Mouse (Mus musculus) gastrocnemius, postnatal 10 days (tissue): ENCODE data around the gene Pcolce. TPM values are rescaled to one million over a fixed set of nuclear protein-coding genes. Genes with fewer than 3 reads are reported as not detected.
A peak's percentile ranks its signal among the peaks of the same experiment; 100 is the strongest.
"Not testable (repeated sequence)": the region's sequence is repeated elsewhere in the genome, so short reads cannot be mapped to it uniquely, and the experiment has no call there.

ENCODE experiments used
- DNase-seq: peaks from one replicate; pipeline ENCODE4 v3.0.0; 2021; ENCODE audit warnings: mixed read lengths
- total RNA-seq, 2 experiments: library from RNA; stranded (reverse); gene quantifications; 2 replicates each; pipeline ENCODE4 v1.2.3; 2021

Pcolce gene
- total RNA-seq, 2 experiments from 2014 or later = 292 to 390 TPM

- DNase-seq = no peak
These were observed 16.4 kb upstream of the Pcolce start for GRCm38 (mm10) chr5:137629906-137630545.

DNA sequence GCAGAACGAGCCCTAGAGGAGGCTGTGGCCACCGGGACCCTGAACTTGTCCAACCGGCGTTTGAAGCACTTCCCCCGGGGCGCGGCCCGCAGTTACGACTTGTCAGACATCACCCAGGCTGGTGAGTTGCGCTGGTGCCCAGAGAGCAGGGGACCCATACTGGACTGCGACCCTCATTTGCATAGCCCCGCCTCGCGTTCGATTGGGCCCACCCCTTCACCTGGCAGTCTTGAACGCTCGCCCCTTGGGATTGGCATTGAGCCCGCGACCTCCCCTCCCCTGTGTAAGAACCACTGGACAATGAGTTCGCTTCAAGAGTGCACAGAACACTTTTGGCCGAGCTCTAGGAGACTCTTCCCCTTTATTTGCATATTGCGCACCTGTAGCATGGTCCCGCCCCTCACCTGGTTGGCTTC is 15.7 kb upstream of the Pcolce start:
- DNase-seq = no peak

- DNase-seq = peak; percentile 94
These were observed 15.1 kb upstream of the Pcolce start, which contains the start of the genes Fbxo24, Lrch4 and Gm20605 for GRCm38 (mm10) chr5:137628498-137629305. TSS of gene Fbxo24 (minus strand) at chr5:137629002. TSS of gene Lrch4 (plus strand) at chr5:137629121. TSS of gene Gm20605 (plus strand) at chr5:137629175.

GRCm38 (mm10) chr5:137627991-137628390 is 14.4 kb upstream of the Pcolce start:
- no peak for DNase-seq

DNA sequence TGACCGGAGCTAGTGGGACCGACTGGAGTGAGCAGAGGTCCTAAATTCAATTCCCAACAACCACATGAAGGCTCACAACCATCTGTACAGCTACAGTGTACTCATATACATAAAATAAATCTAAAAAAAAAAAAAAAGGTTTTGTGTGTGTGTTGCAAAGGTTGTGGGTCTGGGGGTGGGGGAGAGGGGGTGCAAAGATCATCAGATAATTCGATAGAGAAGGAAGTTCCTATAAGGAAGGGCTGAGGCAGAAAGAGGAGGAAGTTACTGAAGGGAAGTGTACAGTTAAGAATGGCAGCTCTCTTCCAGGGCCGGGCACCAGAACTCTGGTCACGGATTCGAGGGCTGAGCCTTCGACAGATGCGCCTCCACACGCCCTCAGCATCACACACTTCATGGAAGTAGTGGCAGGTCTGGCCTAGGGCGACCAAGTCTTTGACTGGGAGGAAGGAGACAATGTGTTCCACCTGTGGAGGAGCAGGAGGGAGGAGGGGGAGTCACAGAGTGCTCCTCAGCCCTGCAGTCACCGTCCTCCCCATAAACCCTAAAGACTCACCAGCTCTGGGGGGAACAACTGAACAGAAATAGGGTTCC is 10.4 kb upstream of the Pcolce start:
- DNase-seq = no peak

GRCm38 (mm10) chr5:137615347-137615746 is 1.8 kb upstream of the Pcolce start:
- no peak for DNase-seq

GRCm38 (mm10) chr5:137614921-137615320 is 1.3 kb upstream of the Pcolce start:
- DNase-seq = not testable (repeated sequence)

- DNase-seq = no peak
These were observed 508 bp downstream of the Pcolce start for GRCm38 (mm10) chr5:137613076-137613475.

GRCm38 (mm10) chr5:137611245-137611602 is 2.4 kb downstream of the Pcolce start:
- DNase-seq = peak; percentile 76

DNA sequence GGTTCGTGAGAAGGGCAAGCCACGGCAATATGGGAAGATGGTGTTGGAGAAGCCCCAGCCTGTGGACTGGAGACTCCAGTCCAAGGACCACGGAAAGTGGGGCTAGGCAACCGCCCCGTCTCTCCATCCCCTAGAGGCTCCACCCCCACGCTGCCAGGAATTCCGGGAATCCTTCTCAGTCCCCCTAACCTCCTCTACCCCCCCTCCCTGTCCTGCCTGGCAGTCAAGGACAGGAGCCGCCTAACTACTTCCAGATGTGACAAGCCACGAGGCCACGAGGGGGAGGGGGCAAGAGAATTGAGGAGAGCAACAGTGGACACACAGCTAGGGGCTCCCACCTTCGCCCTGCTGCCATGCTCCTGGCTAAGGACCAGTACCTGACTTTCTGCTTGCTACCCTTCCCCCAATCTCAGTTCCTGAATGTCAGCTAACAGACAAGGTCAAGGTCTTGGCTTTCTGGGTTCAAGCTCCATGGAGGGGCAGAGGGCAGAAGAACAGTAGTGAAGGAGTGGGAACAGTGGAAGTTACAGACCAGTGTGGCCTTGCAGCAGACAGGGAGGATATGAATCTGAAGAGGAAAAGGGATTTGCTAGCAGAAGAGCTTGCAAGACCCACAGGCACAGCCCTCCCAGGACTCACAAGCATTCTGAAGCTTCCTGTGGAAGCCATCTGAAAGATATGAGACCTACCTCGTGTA is 2.9 kb downstream of the Pcolce start:
- DNase-seq = peak; percentile 76

- DNase-seq = no peak
These were observed 3.5 kb downstream of the Pcolce start for GRCm38 (mm10) chr5:137610056-137610455.

DNA sequence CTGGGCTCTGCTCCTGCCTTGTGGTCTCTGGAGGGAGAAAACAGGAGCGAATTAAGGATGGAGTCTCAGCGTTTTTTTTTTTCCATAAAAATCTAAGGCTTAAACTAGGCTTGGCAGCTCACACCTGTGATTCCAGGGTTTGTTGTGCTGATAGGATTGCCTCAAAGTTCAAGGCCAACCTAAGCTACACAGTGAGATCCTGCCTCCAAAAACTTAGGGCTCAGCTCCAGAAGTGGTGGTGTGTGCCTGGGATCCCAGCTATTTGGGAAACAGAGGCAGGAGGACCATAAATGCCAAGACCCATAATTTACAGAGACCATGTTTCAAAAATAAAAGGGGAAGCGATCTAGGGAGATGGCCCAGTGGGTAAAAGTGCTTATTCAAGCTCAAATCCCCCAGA is 4.3 kb downstream of the Pcolce start:
- no peak for DNase-seq

- no peak for DNase-seq
These were observed 4.9 kb downstream of the Pcolce start for GRCm38 (mm10) chr5:137608654-137609190.

- no peak for DNase-seq
These were observed 5.5 kb downstream of the Pcolce start for GRCm38 (mm10) chr5:137607860-137608653.

DNA sequence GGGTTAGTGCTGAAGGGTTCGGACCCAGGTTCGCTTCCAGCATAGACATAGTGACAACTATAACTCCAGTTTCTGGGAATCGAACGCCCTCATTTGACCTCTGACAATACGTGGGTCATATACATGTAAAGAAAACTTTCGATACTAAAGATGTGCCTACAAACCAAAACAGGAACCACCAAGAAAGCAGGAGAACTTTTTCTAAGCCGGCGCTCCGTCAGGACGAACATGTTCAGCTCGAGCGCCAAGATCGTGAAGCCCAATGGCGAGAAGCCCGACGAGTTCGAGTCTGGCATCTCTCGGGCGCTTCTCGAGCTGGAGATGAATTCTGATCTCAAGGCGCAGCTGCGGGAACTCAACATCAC is 12.2 kb downstream of the Pcolce start:
- peak; percentile 59 for DNase-seq

DNA sequence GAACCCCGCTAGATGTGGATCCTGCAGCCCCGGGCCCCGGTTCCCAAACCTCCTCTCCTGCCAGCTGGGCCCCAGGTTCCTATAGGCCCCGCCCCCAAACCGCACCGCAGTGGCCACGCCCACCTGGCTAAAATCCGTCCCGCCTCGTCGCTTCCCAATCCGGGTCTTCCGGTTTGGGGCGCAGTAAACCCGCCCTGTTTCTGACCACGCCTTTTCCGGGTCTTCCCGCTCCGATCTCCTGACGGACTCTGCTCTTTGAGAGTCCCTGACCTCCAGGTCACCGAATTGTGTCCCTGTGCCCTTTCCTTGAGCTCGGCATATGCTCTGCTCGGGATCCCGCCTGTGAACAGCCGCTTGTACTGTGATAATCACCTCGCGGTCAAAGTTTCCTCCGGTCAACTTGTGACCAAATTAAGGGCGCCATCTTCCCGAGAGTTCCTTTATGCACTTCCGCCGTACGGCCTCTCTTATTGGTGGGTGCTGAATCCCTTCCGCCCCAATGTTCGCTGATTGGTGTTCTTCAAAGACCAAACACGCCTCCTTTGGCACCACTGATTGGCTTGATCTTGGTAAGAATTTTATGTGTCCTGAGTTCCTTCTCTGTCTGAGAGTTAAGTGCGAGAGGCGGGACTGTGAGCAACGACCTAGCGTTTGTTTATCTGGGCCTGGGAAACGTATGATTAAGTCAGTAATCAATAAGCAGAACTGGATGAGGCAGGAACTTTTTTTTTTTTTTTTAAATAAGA is 12.8 kb downstream of the Pcolce start, which contains the start of gene Mospd3:
TSS of gene Mospd3 (minus strand) at position 440 of the 746 bp plus-strand sequence.
- DNase-seq = peak; percentile 96

DNA sequence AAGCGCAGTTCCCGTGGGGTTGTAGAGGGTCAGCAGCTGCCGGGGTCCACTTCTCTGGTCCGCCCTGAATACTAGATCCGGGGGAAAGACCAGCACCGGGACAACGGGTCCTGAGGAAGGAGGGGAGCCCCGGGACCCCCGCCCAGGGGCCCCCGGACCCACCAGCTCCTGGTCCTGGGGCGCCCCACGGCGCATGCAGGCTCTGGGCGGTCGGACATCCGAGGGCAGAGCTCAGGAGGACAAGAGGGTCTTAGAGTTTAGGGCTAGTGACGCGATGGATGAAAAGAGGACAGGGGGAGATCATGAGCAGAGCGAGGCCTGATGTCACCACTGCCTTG is 13.3 kb downstream of the Pcolce start:
- DNase-seq = no peak

GRCm38 (mm10) chr5:137599600-137599999 is 14.0 kb downstream of the Pcolce start:
- no peak for DNase-seq

DNA sequence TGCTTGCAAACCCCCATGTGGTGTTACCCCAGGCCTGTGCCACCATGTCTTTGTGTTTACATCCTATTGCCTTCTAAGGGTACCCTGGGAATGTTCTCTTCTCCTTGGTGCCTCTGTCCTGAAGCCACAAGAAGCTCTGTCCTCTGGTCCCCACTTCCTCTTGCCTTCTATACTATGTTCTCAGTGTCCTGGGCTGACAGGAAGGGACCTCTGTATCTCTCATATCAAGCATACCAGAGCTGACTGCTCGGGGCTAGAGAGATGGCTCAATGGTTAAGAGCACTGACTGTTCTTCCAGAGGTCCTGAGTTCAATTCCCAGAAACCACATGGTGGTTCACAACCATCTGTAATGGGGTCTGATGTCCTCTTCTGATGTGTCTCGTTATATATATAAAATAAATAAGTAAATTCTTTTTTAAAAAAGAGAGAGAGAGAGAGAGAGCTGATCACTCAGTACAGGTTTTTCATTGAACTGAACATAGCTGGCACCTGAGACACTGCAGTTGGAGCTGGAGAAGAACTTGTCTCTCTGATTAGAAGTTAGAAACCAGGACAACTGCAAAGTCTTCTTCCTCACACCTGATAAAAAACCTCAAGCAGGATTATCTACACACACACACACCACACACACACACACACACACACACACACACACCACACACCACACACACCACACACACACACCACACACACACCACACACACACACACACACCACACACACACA is 15.3 kb downstream of the Pcolce start:
- DNase-seq = no peak

GRCm38 (mm10) chr5:137597625-137598024 is 16.0 kb downstream of the Pcolce start:
- DNase-seq = no peak
